In the genomic region with DNA sequence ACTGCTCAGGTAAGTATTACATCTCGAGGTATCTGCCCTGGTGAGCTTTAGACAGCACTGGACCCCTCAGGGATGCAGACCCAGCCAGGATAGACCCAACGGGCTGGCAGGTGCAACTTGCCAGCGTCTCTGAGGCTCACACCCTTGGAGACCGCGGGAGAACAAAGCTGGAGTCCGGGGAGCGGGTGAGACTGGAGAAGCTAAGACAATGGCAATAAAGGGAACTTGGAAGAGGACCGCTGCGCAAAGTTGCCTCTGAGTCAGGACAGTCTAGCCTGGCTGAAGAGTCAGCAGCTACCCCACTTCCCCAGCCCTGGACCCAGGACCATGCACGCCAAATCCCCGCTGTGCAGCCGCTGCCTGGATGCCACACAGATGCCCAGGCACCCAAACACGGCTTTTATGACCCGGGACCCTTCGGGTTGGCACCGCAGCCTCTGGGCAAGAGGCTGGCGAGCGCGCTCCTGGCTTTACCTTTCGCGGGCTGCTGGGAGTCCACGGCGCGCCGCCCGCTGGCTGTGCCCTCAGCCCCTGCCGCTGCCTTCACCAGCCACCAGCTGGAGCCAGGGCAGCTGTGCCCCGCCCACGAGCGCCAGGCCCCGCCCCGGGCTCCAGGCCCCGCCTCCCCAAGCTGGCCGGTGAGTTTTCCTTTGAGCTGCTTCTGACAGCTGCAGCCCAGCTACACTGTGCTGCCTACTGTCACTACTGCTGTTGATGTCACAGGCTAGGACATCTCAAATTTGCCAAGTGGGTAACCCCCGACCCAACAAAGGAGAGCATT, we compare ENCODE assay signal across 8 mouse cellular contexts.
DNase-seq lines count a peak whose midpoint lies in the region.

No protein-coding gene starts in this region.

- DNase-seq in ES-CJ7 (ENCODE audit: low read depth, low spot score), result peak; percentile 40
- DNase-seq in c-Kit-positive CD71-positive TER-119-negative erythroid progenitor cells, embryonic 14.5 days (ENCODE audit: low read depth), result peak; percentile 2
- DNase-seq in forelimb bud, embryonic 11.5 days (ENCODE audit: low read depth, low spot score), result peak; percentile 48
- peak; percentile 67 for DNase-seq in heart, postnatal 4 days
- peak; percentile 14 for DNase-seq in left cerebral cortex, adult 11 months (ENCODE audit: low spot score)
- peak; percentile 80 for DNase-seq in lung, postnatal 25 days (ENCODE audit: low spot score)
- peak; percentile 92 for DNase-seq in retina, postnatal 1 day
- DNase-seq in MN1 (ENCODE audit: low spot score), result no peak
